8 mouse cellular contexts compared by ENCODE assay signal in genomic region chr5:24387264-24388241, GRCm38 (mm10). TPM values are rescaled to one million over a fixed set of nuclear protein-coding genes. Genes with fewer than 3 reads are reported as not detected.
DNase-seq lines count a peak whose midpoint lies in the region; ATAC-seq and TF ChIP-seq lines count a peak whose summit lies in the region.

No protein-coding gene starts in this region.

- TF ChIP-seq CTCF in kidney, postnatal 0 days (IDR thresholded peaks at IDR 0.05; ENCODE audit: low read depth), result peak; percentile 43; the same call in 1 of the 2 replicates

- H3K4me3 ChIP-seq in embryonic facial prominence, embryonic 13.5 days, result peak overlapping the region; percentile 53
- peak overlapping the region; percentile 52 for H3K4me3 ChIP-seq in heart, embryonic 15.5 days
- H3K4me3 ChIP-seq in kidney, postnatal 0 days (replicated peaks; ENCODE audit: low read depth, low read length), result peak overlapping the region; percentile 43
- peak overlapping the region; percentile 53 for H3K4me3 ChIP-seq in liver, embryonic 11.5 days (ENCODE audit: low read depth, low read length)
- H3K4me3 ChIP-seq in myocyte, result no peak overlapping the region

- H3K9me3 ChIP-seq in embryonic facial prominence, embryonic 13.5 days, result no peaks in the 10 kb centered on the region
- H3K9me3 ChIP-seq in heart, embryonic 15.5 days (replicated peaks), result no peaks in the 10 kb centered on the region
- no peaks in the 10 kb centered on the region for H3K9me3 ChIP-seq in kidney, postnatal 0 days (replicated peaks; ENCODE audit: low read length)
- H3K9me3 ChIP-seq in liver, embryonic 11.5 days (ENCODE audit: control insufficient read depth, low read length), result no peaks in the 10 kb centered on the region

- WGBS in embryonic facial prominence, embryonic 13.5 days, result 1% methylated on average over 73 of the region's 73 CpGs
- under 1% methylated on average over 65 of the region's 73 CpGs for WGBS in heart, embryonic 15.5 days
- 1% methylated on average over 73 of the region's 73 CpGs for WGBS in kidney, postnatal 0 days
- 1% methylated on average over 72 of the region's 73 CpGs for WGBS in liver, embryonic 11.5 days

- peak overlapping the region; percentile 14 for H3ac ChIP-seq in myocyte (ENCODE audit: control insufficient read depth, insufficient read length)

- peak overlapping the region; percentile 73 for H3K9ac ChIP-seq in embryonic facial prominence, embryonic 13.5 days
- H3K9ac ChIP-seq in heart, embryonic 15.5 days, result peak overlapping the region; percentile 61
- H3K9ac ChIP-seq in kidney, postnatal 0 days (ENCODE audit: low read depth, low read length), result peak overlapping the region; percentile 59
- peak overlapping the region; percentile 62 for H3K9ac ChIP-seq in liver, embryonic 11.5 days (ENCODE audit: low read depth, low read length)

- no peak for TF ChIP-seq POLR2A in myocyte (IDR thresholded peaks at IDR 0.05; ENCODE audit: insufficient read length, low read depth)

- DNase-seq in 416B (ENCODE audit: low read depth) (peak; percentile 78), ZHBTc4 (ENCODE audit: low read depth, low spot score) (peak; percentile 76)
- DNase-seq in kidney, postnatal 0 days (ENCODE audit: low spot score), result peak; percentile 63
- DNase-seq in liver, embryonic 11.5 days (ENCODE audit: low spot score), result peak; percentile 53
- peak; percentile 22 to 50 for DNase-seq in thymus, postnatal 10 days (ENCODE audit: low spot score in 2 of 2)

- no peak overlapping the region for H3K27ac ChIP-seq in embryonic facial prominence, embryonic 13.5 days
- peak overlapping the region; percentile 55 for H3K27ac ChIP-seq in heart, embryonic 15.5 days
- no peak overlapping the region; the same call in 1 of the 2 replicates for H3K27ac ChIP-seq in kidney, postnatal 0 days
- no peak overlapping the region for H3K27ac ChIP-seq in liver, embryonic 11.5 days (ENCODE audit: low read depth, low read length)

- peaks cover 27% of the 10 kb centered on the region for H3K4me1 ChIP-seq in embryonic facial prominence, embryonic 13.5 days
- peaks cover 61% of the 10 kb centered on the region for H3K4me1 ChIP-seq in heart, embryonic 15.5 days (replicated peaks)
- H3K4me1 ChIP-seq in kidney, postnatal 0 days (replicated peaks; ENCODE audit: insufficient read depth, low read length), result peaks cover 22% of the 10 kb centered on the region
- H3K4me1 ChIP-seq in liver, embryonic 11.5 days (replicated peaks; ENCODE audit: control insufficient read depth, insufficient read depth, low read length), result peaks cover 31% of the 10 kb centered on the region

- H3K4me2 ChIP-seq in embryonic facial prominence, embryonic 13.5 days, result peak overlapping the region; percentile 99
- H3K4me2 ChIP-seq in heart, embryonic 15.5 days, result peak overlapping the region; percentile 91
- H3K4me2 ChIP-seq in kidney, postnatal 0 days (ENCODE audit: low read length), result peak overlapping the region; percentile 94
- H3K4me2 ChIP-seq in liver, embryonic 11.5 days, result peak overlapping the region; percentile 87
- H3K4me2 ChIP-seq in myocyte (ENCODE audit: low read depth), result peak overlapping the region; percentile 35

- H3K79me2 ChIP-seq in myocyte (ENCODE audit: control insufficient read depth, insufficient read depth), result no peaks in the 10 kb centered on the region

- no peaks in the 10 kb centered on the region for H3K36me3 ChIP-seq in embryonic facial prominence, embryonic 13.5 days
- H3K36me3 ChIP-seq in heart, embryonic 15.5 days, result no peaks in the 10 kb centered on the region
- H3K36me3 ChIP-seq in kidney, postnatal 0 days (ENCODE audit: insufficient read depth, low read length), result no peaks in the 10 kb centered on the region
- H3K36me3 ChIP-seq in liver, embryonic 11.5 days (ENCODE audit: control insufficient read depth, insufficient read depth, low read length), result no peaks in the 10 kb centered on the region
- no peaks in the 10 kb centered on the region for H3K36me3 ChIP-seq in myocyte (ENCODE audit: control insufficient read depth, insufficient read depth)

- H3K27me3 ChIP-seq in embryonic facial prominence, embryonic 13.5 days, result peaks cover 53% of the 10 kb centered on the region
- peaks cover 18% of the 10 kb centered on the region for H3K27me3 ChIP-seq in heart, embryonic 15.5 days
- H3K27me3 ChIP-seq in kidney, postnatal 0 days (ENCODE audit: insufficient read depth, low read length), result peaks cover 6% of the 10 kb centered on the region; the same call in 1 of the 2 replicates
- peaks cover 43% of the 10 kb centered on the region for H3K27me3 ChIP-seq in liver, embryonic 11.5 days (replicated peaks; ENCODE audit: control insufficient read depth, insufficient read depth, low read length)
- no peaks in the 10 kb centered on the region for H3K27me3 ChIP-seq in myocyte (ENCODE audit: control insufficient read depth, insufficient read depth, insufficient read length)

- ATAC-seq in embryonic facial prominence, embryonic 13.5 days (ENCODE audit: insufficient number of reproducible peaks, insufficient read depth, low FRiP score, low TSS enrichment, low read depth), result no peak
- ATAC-seq in heart, embryonic 15.5 days (replicated peaks; ENCODE audit: insufficient number of reproducible peaks, insufficient read depth, low FRiP score, low read depth), result peak; percentile 19; the same call in 1 of the 2 replicates
- ATAC-seq in kidney, postnatal 0 days (replicated peaks; ENCODE audit: low FRiP score, low read depth), result no peak
- ATAC-seq in liver, embryonic 11.5 days (replicated peaks; ENCODE audit: low FRiP score), result no peak

TF ChIP-seq in myocyte, 11 proteins besides CTCF, POLR2A, EP300 and RAD21:
- no peak for TF ChIP-seq TCF12 (IDR thresholded peaks at IDR 0.05; ENCODE audit: insufficient read depth, poor library complexity, severe bottlenecking)
- no peak for TF ChIP-seq E2F4 (IDR thresholded peaks at IDR 0.05; ENCODE audit: insufficient read depth)
- TF ChIP-seq REST (IDR thresholded peaks at IDR 0.05; ENCODE audit: insufficient read depth, insufficient read length), result no peak
- TF ChIP-seq TCF3 (IDR thresholded peaks at IDR 0.05; ENCODE audit: insufficient read length, low read depth), result no peak
- no peak for TF ChIP-seq SRF (IDR thresholded peaks at IDR 0.05; ENCODE audit: control insufficient read depth, insufficient read length, low read depth)
- no peak for TF ChIP-seq USF1 (IDR thresholded peaks at IDR 0.05; ENCODE audit: low read depth)
- no peak for TF ChIP-seq POLR2AphosphoS2 (IDR thresholded peaks at IDR 0.05; ENCODE audit: insufficient read length, low read depth)
- TF ChIP-seq MAX (IDR thresholded peaks at IDR 0.05; ENCODE audit: low read depth), result no peak
- peak in 2 of 3 experiments; percentile 28 to 29 for TF ChIP-seq MYOD1 (IDR thresholded peaks at IDR 0.05; ENCODE audit: control insufficient read depth in 1 of 3, insufficient read length in 2 of 3, low read depth in 2 of 3)
- peak in 1 of 3 experiments; percentile 64 for TF ChIP-seq MYOG (IDR thresholded peaks at IDR 0.05; ENCODE audit: control insufficient read depth in 1 of 3, insufficient read depth in 1 of 3, insufficient read length in 2 of 3, low read depth in 2 of 3)
- no peak for TF ChIP-seq CEBPB (IDR thresholded peaks at IDR 0.05; ENCODE audit: insufficient read depth, poor library complexity, severe bottlenecking)

RNA-seq across cellular contexts. Expression of gene Atg9b, which starts 4.4 kb away (rescaled TPM):
- polyA plus RNA-seq in embryonic facial prominence, embryonic 13.5 days (2015; fragmentation: Nextera tagmentation; extraction: Ambion mirVana), result 0.25 and 0.50 TPM in 2 replicates
- polyA plus RNA-seq in heart, embryonic 15.5 days (2015; fragmentation: Nextera tagmentation; extraction: Ambion mirVana), result 0.81 and 1.6 TPM in 2 replicates
- polyA plus RNA-seq in kidney, postnatal 0 days (2015; fragmentation: Nextera tagmentation; extraction: Ambion mirVana), result 0.59 and 0.60 TPM in 2 replicates
- polyA plus RNA-seq in liver, embryonic 11.5 days (2014; fragmentation: Nextera tagmentation; extraction: Ambion mirVana), result 0.75 and 1.0 TPM in 2 replicates
- polyA plus RNA-seq in myocyte (2012; fragmentation: generic; extraction: Trizol), result 4.0 TPM

RNA-seq across cellular contexts. Expression of gene Abcb8, which starts 5.9 kb away (rescaled TPM):
- 39.9 and 44.9 TPM in 2 replicates for polyA plus RNA-seq in embryonic facial prominence, embryonic 13.5 days (2015; fragmentation: Nextera tagmentation; extraction: Ambion mirVana)
- polyA plus RNA-seq in heart, embryonic 15.5 days (2015; fragmentation: Nextera tagmentation; extraction: Ambion mirVana), result 54.4 and 70.1 TPM in 2 replicates
- polyA plus RNA-seq in kidney, postnatal 0 days (2015; fragmentation: Nextera tagmentation; extraction: Ambion mirVana), result 48.6 and 51.7 TPM in 2 replicates
- polyA plus RNA-seq in liver, embryonic 11.5 days (2014; fragmentation: Nextera tagmentation; extraction: Ambion mirVana), result 54.6 and 55.2 TPM in 2 replicates
- polyA plus RNA-seq in myocyte (2012; fragmentation: generic; extraction: Trizol), result 37.7 TPM

RNA-seq across cellular contexts. Expression of gene Nos3, which starts 22.9 kb away (rescaled TPM):
- 5.4 and 5.9 TPM in 2 replicates for polyA plus RNA-seq in embryonic facial prominence, embryonic 13.5 days (2015; fragmentation: Nextera tagmentation; extraction: Ambion mirVana)
- 27.9 and 30.6 TPM in 2 replicates for polyA plus RNA-seq in heart, embryonic 15.5 days (2015; fragmentation: Nextera tagmentation; extraction: Ambion mirVana)
- polyA plus RNA-seq in kidney, postnatal 0 days (2015; fragmentation: Nextera tagmentation; extraction: Ambion mirVana), result 12.8 and 14.0 TPM in 2 replicates
- 6.4 and 7.2 TPM in 2 replicates for polyA plus RNA-seq in liver, embryonic 11.5 days (2014; fragmentation: Nextera tagmentation; extraction: Ambion mirVana)
- 0.92 TPM for polyA plus RNA-seq in myocyte (2012; fragmentation: generic; extraction: Trizol)

RNA-seq across cellular contexts. Expression of gene Asic3, which starts 25.6 kb away (rescaled TPM):
- polyA plus RNA-seq in embryonic facial prominence, embryonic 13.5 days (2015; fragmentation: Nextera tagmentation; extraction: Ambion mirVana), result 3.3 and 3.5 TPM in 2 replicates
- not detected in 2 replicates for polyA plus RNA-seq in heart, embryonic 15.5 days (2015; fragmentation: Nextera tagmentation; extraction: Ambion mirVana)
- polyA plus RNA-seq in kidney, postnatal 0 days (2015; fragmentation: Nextera tagmentation; extraction: Ambion mirVana), result 0.40 and 0.46 TPM in 2 replicates
- 0.19 TPM in 1 of 2 replicates, not detected in the other for polyA plus RNA-seq in liver, embryonic 11.5 days (2014; fragmentation: Nextera tagmentation; extraction: Ambion mirVana)
- polyA plus RNA-seq in myocyte (2012; fragmentation: generic; extraction: Trizol), result 0.24 TPM

RNA-seq across cellular contexts. Expression of gene Cdk5, which starts 35.8 kb away (rescaled TPM):
- polyA plus RNA-seq in embryonic facial prominence, embryonic 13.5 days (2015; fragmentation: Nextera tagmentation; extraction: Ambion mirVana), result 55.7 and 62.1 TPM in 2 replicates
- polyA plus RNA-seq in heart, embryonic 15.5 days (2015; fragmentation: Nextera tagmentation; extraction: Ambion mirVana), result 27.5 and 32.5 TPM in 2 replicates
- 47.2 and 51.3 TPM in 2 replicates for polyA plus RNA-seq in kidney, postnatal 0 days (2015; fragmentation: Nextera tagmentation; extraction: Ambion mirVana)
- polyA plus RNA-seq in liver, embryonic 11.5 days (2014; fragmentation: Nextera tagmentation; extraction: Ambion mirVana), result 25.2 and 25.9 TPM in 2 replicates
- 30.0 TPM for polyA plus RNA-seq in myocyte (2012; fragmentation: generic; extraction: Trizol)

Comparison
In these comparisons a context has a peak if more than half of its experiments do, and no peak if none do; other contexts are left out.
1. H3K4me2 ChIP-seq: peak in every context shown above with its lines; median percentile 99 in embryonic facial prominence, embryonic 13.5 days; 94 in kidney, postnatal 0 days; 91 in heart, embryonic 15.5 days; 87 in liver, embryonic 11.5 days; 35 in myocyte.